Mouse (Mus musculus): ENCODE data around the gene Ddb1. TPM values are rescaled to one million over a fixed set of nuclear protein-coding genes. Genes with fewer than 3 reads are reported as not detected.

Ddb1 gene
- polyA plus RNA-seq, 1 experiment: 876 TPM

DNA sequence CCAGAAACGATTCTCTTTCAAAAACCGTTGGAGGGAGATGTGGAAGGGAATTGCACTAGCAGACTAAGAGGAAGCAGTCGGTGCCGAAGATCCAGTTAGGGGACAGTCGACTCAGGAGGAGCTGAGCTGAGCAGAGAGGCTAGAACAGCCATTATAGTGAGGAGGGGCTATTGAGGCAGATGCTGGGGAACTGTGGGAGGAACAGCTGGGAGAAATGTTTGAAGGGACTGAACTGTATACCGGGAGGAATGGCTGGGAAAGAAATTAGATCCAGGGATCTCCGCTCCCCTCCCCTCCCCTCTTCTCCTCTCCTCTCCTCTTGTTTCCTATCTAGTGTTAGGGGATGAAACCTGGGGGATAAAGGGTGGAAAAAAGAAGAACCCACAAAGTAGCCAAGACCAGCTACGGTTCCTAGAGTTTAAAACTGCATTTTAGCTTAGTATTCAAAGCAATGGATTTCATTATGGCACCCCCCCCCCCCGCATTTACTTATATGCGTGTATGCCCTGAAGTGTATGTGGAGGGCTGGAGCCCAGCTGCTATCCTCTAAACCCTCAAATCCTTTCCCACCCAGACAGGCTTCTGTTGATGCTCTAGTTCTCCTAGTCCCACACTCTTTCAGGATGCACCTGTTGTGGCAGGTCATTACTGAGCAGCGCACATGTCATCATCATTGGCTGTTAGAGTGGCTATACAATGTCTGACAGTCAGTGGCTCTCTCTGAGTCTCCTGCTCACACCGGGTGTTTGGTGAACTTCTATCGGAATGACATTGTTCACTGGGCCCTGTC lies 35.7 kb downstream of the Ddb1 start:
- no peak overlapping the region for H3K27ac ChIP-seq (ENCODE audit: insufficient read depth, low read length)
- H3K9me3 ChIP-seq (replicated peaks; ENCODE audit: control insufficient read depth, insufficient read depth, low read length, poor library complexity, severe bottlenecking): no peaks in the 10 kb centered on the region
- H3K9ac ChIP-seq (ENCODE audit: low read depth, poor library complexity, severe bottlenecking): no peak overlapping the region
- H3K4me3 ChIP-seq (ENCODE audit: low read depth, low read length): no peak overlapping the region
- 0 out of 2 replicates have a peak, but pooled peaks cover 2% of the 10 kb centered on the region for H3K27me3 ChIP-seq (ENCODE audit: control insufficient read depth, insufficient read depth, low read length, poor library complexity, severe bottlenecking)
- H3K4me1 ChIP-seq (ENCODE audit: control insufficient read depth, insufficient read depth, low read length): no peaks in the 10 kb centered on the region
- TF ChIP-seq POLR2A (IDR thresholded peaks at IDR 0.05; ENCODE audit: insufficient read depth, low read length) (no peak), EP300 (IDR thresholded peaks at IDR 0.05; ENCODE audit: insufficient read depth, low read depth, low read length) (no peak), CTCF (IDR thresholded peaks at IDR 0.05; ENCODE audit: low read depth, low read length) (no peak)
- no peaks in the 10 kb centered on the region for H3K36me3 ChIP-seq (ENCODE audit: control insufficient read depth, insufficient read depth, low read length, poor library complexity, severe bottlenecking)

GRCm38 (mm10) chr19:10645616-10646015 lies 40.5 kb downstream of the Ddb1 start:
- H3K4me1 ChIP-seq (ENCODE audit: control insufficient read depth, insufficient read depth, low read length): no peaks in the 10 kb centered on the region
- H3K27ac ChIP-seq (ENCODE audit: insufficient read depth, low read length): no peak overlapping the region
- TF ChIP-seq POLR2A (IDR thresholded peaks at IDR 0.05; ENCODE audit: insufficient read depth, low read length): no peak
- TF ChIP-seq EP300 (IDR thresholded peaks at IDR 0.05; ENCODE audit: insufficient read depth, low read depth, low read length): no peak
- no peak overlapping the region for H3K9ac ChIP-seq (ENCODE audit: low read depth, poor library complexity, severe bottlenecking)
- H3K4me3 ChIP-seq (ENCODE audit: low read depth, low read length): no peak overlapping the region
- no peaks in the 10 kb centered on the region for H3K9me3 ChIP-seq (replicated peaks; ENCODE audit: control insufficient read depth, insufficient read depth, low read length, poor library complexity, severe bottlenecking)
- 0 out of 2 replicates have a peak, but pooled peaks cover 1% of the 10 kb centered on the region for H3K27me3 ChIP-seq (ENCODE audit: control insufficient read depth, insufficient read depth, low read length, poor library complexity, severe bottlenecking)
- no peaks in the 10 kb centered on the region for H3K36me3 ChIP-seq (ENCODE audit: control insufficient read depth, insufficient read depth, low read length, poor library complexity, severe bottlenecking)

- no peak overlapping the region for H3K27ac ChIP-seq (ENCODE audit: insufficient read depth, low read length)
- no peak for TF ChIP-seq POLR2A (IDR thresholded peaks at IDR 0.05; ENCODE audit: insufficient read depth, low read length)
- H3K4me3 ChIP-seq (ENCODE audit: low read depth, low read length): no peak overlapping the region
- H3K27me3 ChIP-seq (ENCODE audit: control insufficient read depth, insufficient read depth, low read length, poor library complexity, severe bottlenecking): no peaks in the 10 kb centered on the region
- H3K9me3 ChIP-seq (replicated peaks; ENCODE audit: control insufficient read depth, insufficient read depth, low read length, poor library complexity, severe bottlenecking): no peaks in the 10 kb centered on the region
- H3K4me1 ChIP-seq (ENCODE audit: control insufficient read depth, insufficient read depth, low read length): no peaks in the 10 kb centered on the region
- H3K36me3 ChIP-seq (ENCODE audit: control insufficient read depth, insufficient read depth, low read length, poor library complexity, severe bottlenecking): no peaks in the 10 kb centered on the region
- H3K9ac ChIP-seq (ENCODE audit: low read depth, poor library complexity, severe bottlenecking): no peak overlapping the region
These were observed 43.0 kb downstream of the Ddb1 start for GRCm38 (mm10) chr19:10648156-10648555.

DNA sequence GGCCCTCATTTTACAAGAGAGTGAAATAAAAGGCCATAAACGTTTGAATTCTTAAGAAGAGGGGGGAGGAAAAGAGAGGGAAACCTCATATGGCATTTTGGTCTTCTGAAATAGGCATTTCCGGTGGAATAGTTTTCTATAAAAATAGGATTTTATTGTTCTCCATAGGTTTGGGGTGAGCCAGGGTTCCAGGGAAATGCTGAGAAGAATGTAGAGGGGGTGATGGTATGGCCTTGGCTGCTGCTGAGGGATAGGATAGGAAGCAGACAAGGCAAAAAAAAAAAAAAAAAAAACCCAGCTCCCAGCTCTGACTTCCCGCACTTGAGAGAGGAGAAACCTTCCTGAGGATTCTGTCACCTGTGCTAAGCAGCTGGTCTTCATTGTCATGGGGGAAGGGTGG lies 50.9 kb downstream of the Ddb1 start:
- no peaks in the 10 kb centered on the region for H3K36me3 ChIP-seq (ENCODE audit: control insufficient read depth, insufficient read depth, low read length, poor library complexity, severe bottlenecking)
- no peaks in the 10 kb centered on the region for H3K9me3 ChIP-seq (replicated peaks; ENCODE audit: control insufficient read depth, insufficient read depth, low read length, poor library complexity, severe bottlenecking)
- no peaks in the 10 kb centered on the region for H3K27me3 ChIP-seq (ENCODE audit: control insufficient read depth, insufficient read depth, low read length, poor library complexity, severe bottlenecking)
- no peak overlapping the region for H3K4me3 ChIP-seq (ENCODE audit: low read depth, low read length)
- H3K27ac ChIP-seq (ENCODE audit: insufficient read depth, low read length): no peak overlapping the region
- no peak overlapping the region for H3K9ac ChIP-seq (ENCODE audit: low read depth, poor library complexity, severe bottlenecking)
- no peaks in the 10 kb centered on the region for H3K4me1 ChIP-seq (ENCODE audit: control insufficient read depth, insufficient read depth, low read length)
- TF ChIP-seq EP300 (IDR thresholded peaks at IDR 0.05; ENCODE audit: insufficient read depth, low read depth, low read length): no peak
- TF ChIP-seq CTCF (IDR thresholded peaks at IDR 0.05; ENCODE audit: low read depth, low read length): no peak
- no peak for TF ChIP-seq POLR2A (IDR thresholded peaks at IDR 0.05; ENCODE audit: insufficient read depth, low read length)

DNA sequence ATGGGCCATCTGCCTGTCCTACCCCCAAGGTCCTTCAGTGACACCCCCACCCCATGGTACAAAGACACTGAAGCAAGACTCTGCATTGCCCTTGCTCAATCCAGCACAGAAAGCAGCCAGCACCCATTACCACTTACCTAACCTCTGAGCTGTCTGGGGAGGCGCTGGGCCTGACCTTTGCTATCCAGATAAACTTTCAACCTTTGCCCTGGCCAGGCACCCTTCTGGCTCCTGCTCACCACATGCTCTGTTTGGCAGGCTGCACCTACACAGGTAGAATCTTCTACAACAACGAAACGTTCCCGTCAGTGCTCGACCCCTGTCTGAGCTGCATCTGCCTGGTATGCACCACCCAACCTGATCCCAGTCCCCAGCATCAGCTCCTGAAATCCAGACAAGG lies 52.6 kb downstream of the Ddb1 start:
- H3K27ac ChIP-seq (ENCODE audit: insufficient read depth, low read length): no peak overlapping the region
- H3K9me3 ChIP-seq (replicated peaks; ENCODE audit: control insufficient read depth, insufficient read depth, low read length, poor library complexity, severe bottlenecking): no peaks in the 10 kb centered on the region
- TF ChIP-seq CTCF (IDR thresholded peaks at IDR 0.05; ENCODE audit: low read depth, low read length) (no peak), EP300 (IDR thresholded peaks at IDR 0.05; ENCODE audit: insufficient read depth, low read depth, low read length) (no peak), POLR2A (IDR thresholded peaks at IDR 0.05; ENCODE audit: insufficient read depth, low read length) (no peak)
- no peaks in the 10 kb centered on the region for H3K27me3 ChIP-seq (ENCODE audit: control insufficient read depth, insufficient read depth, low read length, poor library complexity, severe bottlenecking)
- H3K4me3 ChIP-seq (ENCODE audit: low read depth, low read length): no peak overlapping the region
- H3K4me1 ChIP-seq (ENCODE audit: control insufficient read depth, insufficient read depth, low read length): no peaks in the 10 kb centered on the region
- H3K36me3 ChIP-seq (ENCODE audit: control insufficient read depth, insufficient read depth, low read length, poor library complexity, severe bottlenecking): no peaks in the 10 kb centered on the region
- H3K9ac ChIP-seq (ENCODE audit: low read depth, poor library complexity, severe bottlenecking): no peak overlapping the region

DNA sequence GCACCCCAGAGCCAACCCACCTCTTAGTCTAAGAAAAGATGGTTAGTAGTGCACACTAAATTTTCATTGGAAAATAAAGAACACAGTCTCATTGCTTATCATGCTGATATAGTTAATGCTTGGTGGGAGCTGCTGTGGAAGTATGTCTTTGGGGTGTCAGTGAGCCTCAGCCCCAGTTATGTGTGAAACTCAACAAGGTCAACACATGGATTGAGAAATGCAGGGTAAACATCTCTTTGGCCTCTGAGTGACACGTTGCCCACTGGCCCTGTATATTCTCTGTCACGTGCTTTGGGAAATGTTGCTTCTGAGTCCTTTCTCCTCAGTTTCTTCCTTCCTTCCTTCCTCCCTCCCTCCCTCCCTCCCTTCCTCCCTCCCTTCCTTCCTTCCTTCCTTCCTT lies 53.3 kb downstream of the Ddb1 start:
- no peak overlapping the region for H3K9ac ChIP-seq (ENCODE audit: low read depth, poor library complexity, severe bottlenecking)
- H3K27me3 ChIP-seq (ENCODE audit: control insufficient read depth, insufficient read depth, low read length, poor library complexity, severe bottlenecking): no peaks in the 10 kb centered on the region
- H3K4me3 ChIP-seq (ENCODE audit: low read depth, low read length): no peak overlapping the region
- H3K36me3 ChIP-seq (ENCODE audit: control insufficient read depth, insufficient read depth, low read length, poor library complexity, severe bottlenecking): no peaks in the 10 kb centered on the region
- no peaks in the 10 kb centered on the region for H3K9me3 ChIP-seq (replicated peaks; ENCODE audit: control insufficient read depth, insufficient read depth, low read length, poor library complexity, severe bottlenecking)
- TF ChIP-seq POLR2A (IDR thresholded peaks at IDR 0.05; ENCODE audit: insufficient read depth, low read length) (no peak), EP300 (IDR thresholded peaks at IDR 0.05; ENCODE audit: insufficient read depth, low read depth, low read length) (no peak), CTCF (IDR thresholded peaks at IDR 0.05; ENCODE audit: low read depth, low read length) (no peak)
- no peaks in the 10 kb centered on the region for H3K4me1 ChIP-seq (ENCODE audit: control insufficient read depth, insufficient read depth, low read length)
- H3K27ac ChIP-seq (ENCODE audit: insufficient read depth, low read length): no peak overlapping the region
